Mouse (Mus musculus) small intestine, adult 2 months (tissue): ENCODE measurements around the gene Tfpt. TPM values are rescaled to one million over a fixed set of nuclear protein-coding genes. Genes with fewer than 3 reads are reported as not detected.

Experiments
- H3K27ac ChIP-seq: fragments of 200-500 bp; 2 replicates; pipeline ENCODE4 v1.5.1; 2012; ENCODE audit warnings: low read depth, low read length, control low read depth, inconsistent platforms; ENCODE audit not compliant: insufficient read depth
- H3K27me3 ChIP-seq: fragments of 200-500 bp; 2 replicates; pipeline ENCODE4 v1.6.1; 2012; ENCODE audit warnings: mild to moderate bottlenecking, moderate library complexity, low read length, inconsistent platforms; ENCODE audit not compliant: control insufficient read depth, insufficient read depth
- H3K36me3 ChIP-seq: fragments of 200-500 bp; 2 replicates; pipeline ENCODE4 v1.6.1; 2012; ENCODE audit warnings: mild to moderate bottlenecking, low read length, control low read depth, inconsistent platforms; ENCODE audit not compliant: control insufficient read depth, insufficient read depth
- H3K4me1 ChIP-seq: fragments of 200-500 bp; 2 replicates; pipeline ENCODE4 v1.6.1; 2012; ENCODE audit warnings: low read length, inconsistent platforms, mixed read lengths; ENCODE audit not compliant: control insufficient read depth, insufficient read depth, insufficient read length
- H3K4me3 ChIP-seq: fragments of 200-500 bp; 2 replicates; pipeline ENCODE4 v1.5.1; 2012; ENCODE audit warnings: low read depth, mild to moderate bottlenecking, control low read depth, inconsistent platforms, low read length, moderate library complexity
- CTCF ChIP-seq: fragments of 200-500 bp; IDR thresholded peaks from 2 replicates; pipeline ENCODE4 v1.5.1; 2012; ENCODE audit warnings: low read depth, mild to moderate bottlenecking, control low read depth, inconsistent platforms, low read length, moderate library complexity, mixed read lengths; ENCODE audit not compliant: insufficient replicate concordance, insufficient read length; ENCODE audit errors: extremely low read depth
- POLR2A ChIP-seq: fragments of 200-500 bp; IDR thresholded peaks from 2 replicates; pipeline ENCODE4 v1.6.1; 2012; ENCODE audit warnings: low read depth, mild to moderate bottlenecking, control low read depth, inconsistent platforms, low read length, moderate library complexity
- WGBS: fragments of 180-500 bp; shearing (Covaris S2); methylation state at CpG from one replicate; pipeline ENCODE4 v1.1.7; 2018; 5-methylcytosine and 5-hydroxymethylcytosine counted together
- polyA plus RNA-seq: library from polyadenylated mRNA; depleted of rRNA; stranded (reverse); fragments of >200 nt; gene quantifications from 2 replicates; pipeline ENCODE4 v1.2.3, GENCODE M21; 2012

Tfpt gene
- polyA plus RNA-seq, 1 experiment: 6.9 TPM

- H3K27ac ChIP-seq: peak overlapping the region; percentile 55
- H3K27me3 ChIP-seq: no peaks in the 10 kb centered on the region
- no peak for TF ChIP-seq POLR2A
- no peak for TF ChIP-seq CTCF
- peak overlapping the region; percentile 76 for H3K4me3 ChIP-seq
- H3K4me1 ChIP-seq: peaks cover 14% of the 10 kb centered on the region
- 12% methylated on average over 15 of the region's 15 CpGs for WGBS
- peaks cover 37% of the 10 kb centered on the region for H3K36me3 ChIP-seq
These were observed 34.9 kb upstream of the Tfpt start for GRCm38 (mm10) chr7:3664524-3665214.

GRCm38 (mm10) chr7:3658578-3658977 lies 28.8 kb upstream of the Tfpt start:
- H3K4me1 ChIP-seq: peaks cover under 1% of the 10 kb centered on the region; the same call in 1 of the 2 replicates
- H3K4me3 ChIP-seq: no peak overlapping the region
- TF ChIP-seq CTCF (no peak), POLR2A (no peak)
- H3K36me3 ChIP-seq: peaks cover 93% of the 10 kb centered on the region
- no peaks in the 10 kb centered on the region for H3K27me3 ChIP-seq
- WGBS: 94% methylated on average over 14 of the region's 14 CpGs
- no peak overlapping the region for H3K27ac ChIP-seq

- H3K4me3 ChIP-seq: no peak overlapping the region
- peaks cover 94% of the 10 kb centered on the region for H3K36me3 ChIP-seq
- TF ChIP-seq POLR2A (no peak), CTCF (no peak)
- 88% methylated on average over 4 of the region's 4 CpGs for WGBS
- H3K27ac ChIP-seq: no peak overlapping the region
- H3K4me1 ChIP-seq: no peaks in the 10 kb centered on the region
- H3K27me3 ChIP-seq: no peaks in the 10 kb centered on the region
These were observed 27.2 kb upstream of the Tfpt start for GRCm38 (mm10) chr7:3656966-3657365.

GRCm38 (mm10) chr7:3646641-3647040 lies 16.9 kb upstream of the Tfpt start:
- WGBS: 22% methylated on average over 4 of the region's 4 CpGs
- Histone ChIP-seq H3K4me3 (peak overlapping the region; percentile 96), H3K36me3 (peaks cover 11% of the 10 kb centered on the region), H3K27ac (no peak overlapping the region), H3K4me1 (peaks cover 10% of the 10 kb centered on the region; the same call in 1 of the 2 replicates), H3K27me3 (no peaks in the 10 kb centered on the region)
- TF ChIP-seq CTCF (no peak), POLR2A (no peak)

- H3K4me1 ChIP-seq: peaks cover 10% of the 10 kb centered on the region; the same call in 1 of the 2 replicates
- WGBS: 2% methylated on average over 9 of the region's 9 CpGs
- peak overlapping the region; percentile 96 for H3K4me3 ChIP-seq
- H3K27me3 ChIP-seq: no peaks in the 10 kb centered on the region
- peaks cover 9% of the 10 kb centered on the region for H3K36me3 ChIP-seq
- H3K27ac ChIP-seq: peak overlapping the region; percentile 91; the same call in 1 of the 2 replicates
- TF ChIP-seq POLR2A (no peak), CTCF (no peak)
These were observed 16.5 kb upstream of the Tfpt start for GRCm38 (mm10) chr7:3646188-3646587.

GRCm38 (mm10) chr7:3645488-3646025 lies 15.8 kb upstream of the Tfpt start:
- Histone ChIP-seq H3K4me1 (peaks cover 10% of the 10 kb centered on the region; the same call in 1 of the 2 replicates), H3K27ac (peak overlapping the region; percentile 91), H3K4me3 (peak overlapping the region; percentile 96), H3K27me3 (no peaks in the 10 kb centered on the region), H3K36me3 (peaks cover 9% of the 10 kb centered on the region; the same call in 1 of the 2 replicates)
- under 1% methylated on average over 56 of the region's 58 CpGs for WGBS
- TF ChIP-seq POLR2A (no peak), CTCF (no peak)
